Mouse (Mus musculus) ES-E14 (cell line): Measurements from ENCODE around the gene H2-T22. TPM values are rescaled to one million over a fixed set of nuclear protein-coding genes. Genes with fewer than 3 reads are reported as not detected.
"Not testable (repeated sequence)": the region's sequence is repeated elsewhere in the genome, so short reads cannot be mapped to it uniquely, and the experiment has no call there.

Experiments used
- DNase-seq: peaks from one replicate; pipeline ENCODE4 v3.0.0-alpha.2; 2013; ENCODE audit warnings: low read depth, low spot score
- H3K27ac ChIP-seq: 2 replicates; pipeline ENCODE4 v1.5.1; 2012; ENCODE audit warnings: low read depth, mild to moderate bottlenecking, low read length, moderate library complexity, mixed read lengths; ENCODE audit not compliant: poor library complexity, insufficient read depth, severe bottlenecking
- H3K36me3 ChIP-seq: 2 replicates; pipeline ENCODE4 v1.6.1; 2012; ENCODE audit warnings: mild to moderate bottlenecking, low read length, moderate library complexity, mixed read lengths; ENCODE audit not compliant: control insufficient read depth, poor library complexity, insufficient read depth, severe bottlenecking
- H3K4me1 ChIP-seq, 2 experiments: fragments of 150-350 bp in 1 of 2; sonication (generic) in 1 of 2; 2 replicates each; pipeline ENCODE4 v1.6.1; 2012; ENCODE audit warnings: low read length in 2 of 2, mild to moderate bottlenecking in 1 of 2, mixed read lengths in 1 of 2; ENCODE audit not compliant: control insufficient read depth in 2 of 2, insufficient read depth in 2 of 2, poor library complexity in 1 of 2
- H3K4me3 ChIP-seq, 2 experiments: fragments of 150-350 bp in 1 of 2; sonication (generic) in 1 of 2; 2 replicates each; pipeline ENCODE4 v1.5.1; 2012; ENCODE audit warnings: low read length in 2 of 2, low read depth in 1 of 2, mild to moderate bottlenecking in 1 of 2, mixed read lengths in 1 of 2; ENCODE audit not compliant: insufficient read depth in 1 of 2, poor library complexity in 1 of 2, severe bottlenecking in 1 of 2
- H3K9ac ChIP-seq: 2 replicates; pipeline ENCODE4 v1.6.1; 2012; ENCODE audit warnings: low read depth, mild to moderate bottlenecking, low read length, mixed read lengths; ENCODE audit not compliant: poor library complexity, insufficient read depth, severe bottlenecking
- H3K9me3 ChIP-seq: fragments of 150-350 bp; sonication (generic); 2 replicates; pipeline ENCODE4 v1.6.1; 2012; ENCODE audit warnings: low read depth, mild to moderate bottlenecking, low read length; ENCODE audit not compliant: control insufficient read depth, insufficient read depth
- CHD2 ChIP-seq: IDR thresholded peaks from 2 replicates; pipeline ENCODE4 v1.6.1; 2014; ENCODE audit warnings: mild to moderate bottlenecking, low read depth, low read length, inconsistent platforms
- HCFC1 ChIP-seq: IDR thresholded peaks from 2 replicates; pipeline ENCODE4 v1.6.1; 2012; ENCODE audit warnings: low read length, inconsistent platforms, borderline replicate concordance; ENCODE audit not compliant: insufficient read depth
- MAFK ChIP-seq: IDR thresholded peaks from 2 replicates; pipeline ENCODE4 v1.6.1; 2014; ENCODE audit warnings: mild to moderate bottlenecking, low read depth, low read length, inconsistent platforms; ENCODE audit not compliant: insufficient read depth
- ZC3H11A ChIP-seq: IDR thresholded peaks from 2 replicates; pipeline ENCODE4 v1.6.1; 2012; ENCODE audit warnings: low read depth, mild to moderate bottlenecking, inconsistent platforms, low read length, borderline replicate concordance
- ZNF384 ChIP-seq: IDR thresholded peaks from 2 replicates; pipeline ENCODE4 v1.6.1; 2012; ENCODE audit warnings: low read depth, low read length, inconsistent platforms
- in situ Hi-C, 2 experiments: fragments of 600-800 bp; cut with MboI; formaldehyde crosslinking; loops; one replicate each; pipeline ENCODE4 v1.15.1; 2025; ENCODE audit warnings: low sequenced_read_pairs in 2 of 2, inconsistent platforms in 1 of 2; ENCODE audit not compliant: unreplicated experiment in 2 of 2
- total RNA-seq: library from RNA; depleted of rRNA; stranded (reverse); fragments of 300-350 nt; gene quantifications from 2 replicates; pipeline ENCODE4 v1.2.3, GENCODE M21; 2012

Gene H2-T22
- total RNA-seq, 1 experiment, result 5.8 TPM

DNA sequence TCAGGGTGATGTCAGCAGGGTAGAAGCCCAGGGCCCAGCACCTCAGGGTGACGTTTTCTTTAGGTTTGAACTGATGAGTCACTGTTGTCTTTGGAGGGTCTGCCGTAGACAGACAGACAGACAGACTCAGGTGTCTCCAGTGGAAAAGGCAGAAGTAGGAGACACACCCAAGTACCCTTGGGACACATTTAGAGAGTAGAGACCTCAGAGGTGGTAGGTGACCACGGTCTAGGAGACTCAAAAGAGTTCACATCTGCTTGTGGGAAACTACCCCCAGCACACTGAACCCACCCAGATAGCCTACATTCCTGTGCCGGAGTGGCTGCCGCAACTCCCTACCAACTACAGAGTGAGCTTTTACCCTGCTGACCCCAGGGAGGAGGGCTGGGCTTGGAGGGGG lies 27.6 kb downstream of the H2-T22 start:
- H3K36me3 ChIP-seq, result peaks cover 7% of the 10 kb centered on the region
- H3K4me1 ChIP-seq, result peaks cover 0 to 8% of the 10 kb centered on the region in 2 experiments; a peak in 1 of 4 replicates
- DNase-seq, result no peak
- TF ChIP-seq MAFK (no peak), ZC3H11A (no peak), HCFC1 (no peak), CHD2 (no peak), ZNF384 (no peak)
- no peak overlapping the region for H3K9ac ChIP-seq
- H3K4me3 ChIP-seq, result no peak overlapping the region
- H3K27ac ChIP-seq, result no peak overlapping the region
- in situ Hi-C loops, result no loop called here
- H3K9me3 ChIP-seq, result no peaks in the 10 kb centered on the region

GRCm38 (mm10) chr17:36004409-36004808 lies 38.1 kb downstream of the H2-T22 start:
- H3K9me3 ChIP-seq, in situ Hi-C loops, DNase-seq, H3K36me3 ChIP-seq, H3K9ac ChIP-seq, H3K27ac ChIP-seq, H3K4me3 ChIP-seq: not testable (repeated sequence)
- H3K4me1 ChIP-seq, result peaks cover 0 to 12% of the 10 kb centered on the region in 2 experiments; a peak in 2 of 4 replicates

- no peak for DNase-seq
- no peak for TF ChIP-seq CHD2
- TF ChIP-seq ZNF384, result no peak
- no peak for TF ChIP-seq ZC3H11A
- no peak for TF ChIP-seq HCFC1
- TF ChIP-seq MAFK, result no peak
- in situ Hi-C loops, result no loop called here
- Histone ChIP-seq H3K4me1 (peaks cover 0 to 14% of the 10 kb centered on the region in 2 experiments; a peak in 3 of 4 replicates), H3K9ac (no peak overlapping the region), H3K4me3 (no peak overlapping the region), H3K9me3 (no peaks in the 10 kb centered on the region), H3K27ac (no peak overlapping the region), H3K36me3 (peaks cover 5% of the 10 kb centered on the region; the same call in 1 of the 2 replicates)
Measured at GRCm38 (mm10) chr17:36003331-36003730, 39.2 kb downstream of the H2-T22 start.

- H3K4me1 ChIP-seq, result peaks cover 2 to 16% of the 10 kb centered on the region in 2 experiments
- in situ Hi-C loops, result no loop called here
- no peak for DNase-seq
- no peak overlapping the region for H3K27ac ChIP-seq
- H3K9me3 ChIP-seq, result no peaks in the 10 kb centered on the region
- TF ChIP-seq MAFK (no peak), CHD2 (no peak), HCFC1 (no peak), ZC3H11A (no peak), ZNF384 (no peak)
- no peak overlapping the region for H3K4me3 ChIP-seq
- H3K36me3 ChIP-seq, result peaks cover 5% of the 10 kb centered on the region; the same call in 1 of the 2 replicates
- H3K9ac ChIP-seq, result no peak overlapping the region
Measured at GRCm38 (mm10) chr17:36001966-36002365, 40.6 kb downstream of the H2-T22 start.
